Mouse (Mus musculus) midbrain, embryonic 11.5 days (tissue): ENCODE data around the gene Mtus2. TPM values are rescaled to one million over a fixed set of nuclear protein-coding genes. Genes with fewer than 3 reads are reported as not detected.

Experiments
- ATAC-seq: fragments of 200-750 bp; cut with Nextera tagmentation; 2 replicates; pipeline ENCODE4 v1.8.0; 2017; ENCODE audit warnings: moderate TSS enrichment, moderate library complexity; ENCODE audit not compliant: low FRiP score
- DNase-seq: peaks from one replicate; pipeline ENCODE4 v3.0.0; 2015; ENCODE audit warnings: low spot score; ENCODE audit errors: missing footprints
- H3K27ac ChIP-seq: fragments of 300-500 bp; sonication (generic); 2 replicates; pipeline ENCODE4 v1.5.1; 2014; ENCODE audit warnings: low read depth, low read length
- H3K27me3 ChIP-seq: fragments of 300-500 bp; sonication (generic); 2 replicates; pipeline ENCODE4 v1.6.1; 2014; ENCODE audit warnings: mild to moderate bottlenecking, low read length, moderate library complexity, mixed read lengths; ENCODE audit not compliant: control insufficient read depth, insufficient read depth
- H3K36me3 ChIP-seq: fragments of 300-500 bp; sonication (generic); 2 replicates; pipeline ENCODE4 v1.6.1; 2014; ENCODE audit warnings: mild to moderate bottlenecking, low read length, moderate library complexity, mixed read lengths; ENCODE audit not compliant: control insufficient read depth, insufficient read depth
- H3K4me1 ChIP-seq: fragments of 300-500 bp; sonication (generic); 2 replicates; pipeline ENCODE4 v1.6.1; 2014; ENCODE audit warnings: low read length; ENCODE audit not compliant: control insufficient read depth, insufficient read depth
- H3K4me2 ChIP-seq: fragments of 300-500 bp; sonication (generic); 2 replicates; pipeline ENCODE4 v1.6.1; 2014; ENCODE audit warnings: mild to moderate bottlenecking, moderate library complexity
- H3K4me3 ChIP-seq: fragments of 300-500 bp; sonication (generic); 2 replicates; pipeline ENCODE4 v1.5.1; 2014; ENCODE audit warnings: low read depth, low read length
- H3K9ac ChIP-seq: fragments of 300-500 bp; sonication (generic); 2 replicates; pipeline ENCODE4 v1.6.1; 2014; ENCODE audit warnings: low read length
- H3K9me3 ChIP-seq: fragments of 300-500 bp; sonication (generic); 2 replicates; pipeline ENCODE4 v1.6.1; 2016; ENCODE audit warnings: low read length; ENCODE audit not compliant: control insufficient read depth
- WGBS: fragments of 180-500 bp; shearing (Covaris S2); extraction: QIAGEN DNeasy Blood & Tissue Kit; methylation state at CpG from one replicate; pipeline ENCODE4 v1.1.7; 2014; 5-methylcytosine and 5-hydroxymethylcytosine counted together
- polyA plus RNA-seq: library from polyadenylated mRNA; unstranded; fragments of >200 nt; fragmentation: Nextera tagmentation; extraction: Ambion mirVana; gene quantifications from 2 replicates; pipeline ENCODE4 v1.2.1, GENCODE M21; 2014

The Mtus2 gene
- polyA plus RNA-seq, 1 experiment from 2014 or later: 13.8 TPM

- H3K9ac ChIP-seq: no peak overlapping the region
- WGBS: 87% methylated on average over 15 of the region's 15 CpGs
- no peaks in the 10 kb centered on the region for H3K4me1 ChIP-seq
- H3K36me3 ChIP-seq: no peaks in the 10 kb centered on the region
- no peak for ATAC-seq
- no peaks in the 10 kb centered on the region for H3K27me3 ChIP-seq
- H3K4me2 ChIP-seq: no peak overlapping the region
- DNase-seq: no peak
- H3K27ac ChIP-seq: no peak overlapping the region
- H3K4me3 ChIP-seq: no peak overlapping the region
- H3K9me3 ChIP-seq: no peaks in the 10 kb centered on the region
These were observed 392.3 kb downstream of the Mtus2 start for GRCm38 (mm10) chr5:148349327-148350011.

GRCm38 (mm10) chr5:148353429-148353828 lies 396.3 kb downstream of the Mtus2 start:
- no peak for DNase-seq
- Histone ChIP-seq H3K4me3 (no peak overlapping the region), H3K4me2 (no peak overlapping the region), H3K27me3 (no peaks in the 10 kb centered on the region), H3K4me1 (no peaks in the 10 kb centered on the region), H3K9ac (no peak overlapping the region), H3K36me3 (no peaks in the 10 kb centered on the region), H3K27ac (no peak overlapping the region), H3K9me3 (no peaks in the 10 kb centered on the region)
- WGBS: 85% methylated on average over 16 of the region's 16 CpGs
- ATAC-seq: no peak

- Histone ChIP-seq H3K9me3 (no peaks in the 10 kb centered on the region), H3K4me2 (no peak overlapping the region), H3K36me3 (no peaks in the 10 kb centered on the region), H3K9ac (no peak overlapping the region), H3K4me3 (no peak overlapping the region), H3K4me1 (no peaks in the 10 kb centered on the region), H3K27me3 (no peaks in the 10 kb centered on the region), H3K27ac (no peak overlapping the region)
- no peak for DNase-seq
- 76% methylated on average over 8 of the region's 8 CpGs for WGBS
- ATAC-seq: no peak
These were observed 397.4 kb downstream of the Mtus2 start for GRCm38 (mm10) chr5:148354536-148354935.

DNA sequence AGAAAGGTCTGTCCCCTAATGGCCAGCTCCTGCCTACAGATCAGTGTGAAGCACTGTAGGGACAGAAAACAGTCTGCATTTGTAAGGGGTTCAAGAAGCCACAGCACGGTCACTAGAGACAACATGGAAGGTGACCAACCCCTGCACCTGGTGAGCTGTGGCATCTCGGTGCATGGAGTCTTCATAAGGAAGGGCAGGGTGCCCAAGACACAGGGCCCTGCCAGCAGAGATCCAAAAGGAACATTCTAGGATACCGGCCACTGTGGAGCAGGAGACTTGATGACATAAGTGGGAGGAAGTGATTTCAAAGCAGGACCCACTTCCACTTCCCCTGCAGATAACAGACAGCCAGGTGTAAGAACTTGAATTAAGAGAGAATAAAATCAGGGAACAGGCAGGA lies 398.7 kb downstream of the Mtus2 start:
- no peak overlapping the region for H3K27ac ChIP-seq
- no peaks in the 10 kb centered on the region for H3K4me1 ChIP-seq
- H3K9me3 ChIP-seq: no peaks in the 10 kb centered on the region
- DNase-seq (no peak), ATAC-seq (no peak)
- no peak overlapping the region for H3K4me2 ChIP-seq
- no peaks in the 10 kb centered on the region for H3K27me3 ChIP-seq
- H3K4me3 ChIP-seq: no peak overlapping the region
- WGBS: 92% methylated on average over 3 of the region's 3 CpGs
- no peaks in the 10 kb centered on the region for H3K36me3 ChIP-seq
- H3K9ac ChIP-seq: no peak overlapping the region

- WGBS: 93% methylated on average over 6 of the region's 6 CpGs
- ATAC-seq: no peak
- DNase-seq: peak; percentile 59
These were observed 400.0 kb downstream of the Mtus2 start for GRCm38 (mm10) chr5:148357168-148357567.

GRCm38 (mm10) chr5:148359131-148359530 lies 402.0 kb downstream of the Mtus2 start:
- Histone ChIP-seq H3K27ac (no peak overlapping the region), H3K9me3 (no peaks in the 10 kb centered on the region), H3K36me3 (no peaks in the 10 kb centered on the region), H3K4me3 (no peak overlapping the region), H3K4me1 (no peaks in the 10 kb centered on the region), H3K27me3 (no peaks in the 10 kb centered on the region), H3K4me2 (no peak overlapping the region), H3K9ac (no peak overlapping the region)
- DNase-seq (no peak), ATAC-seq (no peak)
- 94% methylated on average over 11 of the region's 11 CpGs for WGBS

More at GRCm38 (mm10) chr5:148357168-148357567, 400.0 kb downstream of the Mtus2 start:
- Histone ChIP-seq H3K9ac (no peak overlapping the region), H3K27me3 (no peaks in the 10 kb centered on the region), H3K27ac (no peak overlapping the region), H3K4me1 (no peaks in the 10 kb centered on the region), H3K36me3 (no peaks in the 10 kb centered on the region), H3K4me3 (no peak overlapping the region), H3K9me3 (no peaks in the 10 kb centered on the region), H3K4me2 (no peak overlapping the region)

- no peak overlapping the region for H3K4me2 ChIP-seq
These were observed 404.0 kb downstream of the Mtus2 start for GRCm38 (mm10) chr5:148360922-148361758.

GRCm38 (mm10) chr5:148361759-148362010 lies 404.6 kb downstream of the Mtus2 start:
- Histone ChIP-seq H3K9me3 (no peaks in the 10 kb centered on the region), H3K4me2 (no peak overlapping the region), H3K27ac (no peak overlapping the region), H3K9ac (no peak overlapping the region), H3K4me3 (no peak overlapping the region), H3K4me1 (no peaks in the 10 kb centered on the region), H3K27me3 (no peaks in the 10 kb centered on the region), H3K36me3 (no peaks in the 10 kb centered on the region)
- DNase-seq: no peak
- WGBS: 67% methylated on average over 3 of the region's 3 CpGs
- no peak for ATAC-seq

More at GRCm38 (mm10) chr5:148360922-148361758, 404.0 kb downstream of the Mtus2 start:
- Histone ChIP-seq H3K9me3 (no peaks in the 10 kb centered on the region), H3K27ac (no peak overlapping the region), H3K4me3 (no peak overlapping the region), H3K27me3 (no peaks in the 10 kb centered on the region), H3K4me1 (no peaks in the 10 kb centered on the region), H3K36me3 (no peaks in the 10 kb centered on the region), H3K9ac (no peak overlapping the region)
- ATAC-seq (no peak), DNase-seq (peak; percentile 81)
- WGBS: 79% methylated on average over 16 of the region's 16 CpGs

DNA sequence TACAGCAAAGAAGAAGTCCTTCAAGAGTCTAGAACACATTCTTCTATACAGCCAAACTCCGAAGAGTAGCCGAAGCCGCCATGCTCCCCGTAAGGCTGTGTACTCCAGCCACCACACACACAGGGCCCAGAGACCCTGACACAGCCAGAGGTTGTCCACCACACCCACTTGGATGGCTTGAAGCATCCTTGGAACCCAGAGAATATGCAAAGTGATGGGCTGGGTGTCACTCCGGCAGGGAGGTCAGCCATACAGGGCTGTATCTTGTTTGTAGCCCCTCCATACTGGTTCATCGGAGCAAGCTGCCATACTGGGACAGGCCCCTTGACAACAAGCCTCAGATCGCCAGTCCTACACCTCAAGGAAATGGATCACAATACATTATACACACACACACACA lies 405.2 kb downstream of the Mtus2 start:
- WGBS: 97% methylated on average over 7 of the region's 7 CpGs
- Histone ChIP-seq H3K9ac (no peak overlapping the region), H3K9me3 (no peaks in the 10 kb centered on the region), H3K27me3 (no peaks in the 10 kb centered on the region), H3K4me3 (no peak overlapping the region), H3K27ac (no peak overlapping the region), H3K4me1 (no peaks in the 10 kb centered on the region), H3K36me3 (no peaks in the 10 kb centered on the region), H3K4me2 (no peak overlapping the region)
- ATAC-seq (no peak), DNase-seq (no peak)
